Mouse (Mus musculus) regulatory T cell (primary cell): ENCODE measurements around the gene Ip6k1.
"Not testable (repeated sequence)": the region's sequence is repeated elsewhere in the genome, so short reads cannot be mapped to it uniquely, and the experiment has no call there.

Source experiments
- in situ Hi-C: fragments of 300-600 bp; cut with MboI, MseI; formaldehyde crosslinking; loops from one replicate; pipeline ENCODE4 v1.15.1; 2025; ENCODE audit warnings: high pct_unique_total_duplicates

The Ip6k1 gene

GRCm38 (mm10) chr9:107982681-107983346 lies 19.5 kb upstream of the Ip6k1 start, which contains the start of gene Gm20661:
Gm20661 (plus strand) TSS chr9:107983058.
- in situ Hi-C loops = no loop called here

DNA sequence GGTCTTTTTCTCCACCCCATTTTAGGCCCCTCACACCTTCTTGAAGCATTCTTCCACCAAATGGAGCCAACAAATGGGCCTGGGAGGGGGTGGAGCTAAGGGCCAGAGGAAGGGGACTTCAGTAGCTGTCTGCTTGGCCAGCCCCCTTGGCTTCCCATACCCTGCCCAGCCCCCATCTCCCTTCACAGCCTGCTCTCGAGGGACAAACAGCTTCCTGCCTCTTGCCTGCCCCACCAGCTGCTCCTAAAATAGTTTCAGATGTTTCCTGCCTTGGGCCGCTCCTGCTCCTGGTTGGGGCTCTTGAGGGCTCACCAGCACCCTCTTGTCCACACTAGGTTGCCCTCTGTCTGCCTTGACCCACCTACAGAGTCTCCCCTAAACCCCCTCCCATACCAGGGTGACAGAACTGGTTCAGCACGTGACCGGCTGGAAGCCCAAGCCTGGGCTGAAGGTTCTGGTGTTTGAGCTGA lies 18.8 kb upstream of the Ip6k1 start:
- in situ Hi-C loops = no loop called here

GRCm38 (mm10) chr9:107984052-107984753 lies 18.1 kb upstream of the Ip6k1 start:
- in situ Hi-C loops = no loop called here

DNA sequence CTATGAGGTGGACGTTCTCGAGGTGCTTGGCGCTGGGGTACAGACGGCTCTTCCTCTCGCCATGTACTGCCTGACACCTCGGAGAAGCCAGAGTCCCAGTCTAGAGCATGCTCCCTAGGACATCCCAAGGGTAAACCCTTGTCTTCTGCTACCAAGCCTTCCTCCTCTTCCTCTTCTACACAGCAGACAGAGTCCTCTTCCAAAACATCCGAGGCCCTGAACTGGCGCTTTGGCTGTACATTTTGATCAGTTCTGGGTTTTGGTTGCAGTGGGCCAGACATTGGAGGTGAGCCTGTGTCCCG lies 17.6 kb upstream of the Ip6k1 start:
- in situ Hi-C loops = no loop called here

- in situ Hi-C loops = no loop called here
Measured at GRCm38 (mm10) chr9:107985131-107986119, 16.9 kb upstream of the Ip6k1 start, which contains the start of gene Inka1. Inka1 (minus strand) TSS chr9:107985879.

- in situ Hi-C loops = no loop called here
Measured at GRCm38 (mm10) chr9:107986376-107986775, 15.9 kb upstream of the Ip6k1 start.

DNA sequence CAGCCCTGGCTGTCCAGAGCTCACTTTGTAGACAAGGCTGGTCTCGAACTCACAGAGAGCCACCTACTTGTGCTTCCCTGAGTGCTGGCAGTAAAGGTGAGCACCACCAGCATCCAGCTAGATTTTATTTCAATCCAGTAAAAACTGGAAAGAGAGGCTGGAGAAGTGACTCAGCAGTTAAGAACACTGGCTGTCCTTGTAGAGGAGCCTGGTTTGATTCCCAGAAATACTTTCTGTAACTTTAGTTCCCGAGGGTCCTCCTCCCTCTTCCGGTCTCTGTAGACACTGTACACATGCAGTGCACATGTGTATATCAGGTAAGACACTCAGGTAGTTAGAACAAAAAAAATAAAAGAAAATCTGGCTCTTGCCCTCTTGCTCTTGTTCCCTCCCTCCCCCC lies 14.4 kb upstream of the Ip6k1 start:
- in situ Hi-C loops = no loop called here

DNA sequence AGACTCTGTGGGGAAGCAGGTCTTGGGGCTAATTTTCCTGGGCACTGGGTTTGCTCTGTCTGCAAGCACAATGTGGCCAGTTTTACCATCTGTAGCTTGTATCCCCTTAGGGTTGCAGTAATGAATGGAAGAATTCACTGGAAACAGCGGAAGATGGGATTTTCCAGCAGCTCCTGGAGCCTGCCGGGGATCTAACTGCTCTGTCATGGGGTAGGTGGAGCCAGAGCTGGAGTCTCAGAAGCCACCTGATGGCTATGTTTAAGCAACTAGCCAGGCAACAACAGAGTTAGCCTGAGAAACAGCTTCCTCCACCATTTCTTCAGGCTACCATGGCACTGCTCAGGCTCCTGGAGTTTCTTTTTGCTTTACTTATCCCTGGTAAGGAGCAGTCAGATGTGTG lies 10.1 kb upstream of the Ip6k1 start, which contains the start of gene Cdhr4:
Cdhr4 (plus strand) TSS at position 301 of the 400 bp plus-strand sequence.
- in situ Hi-C loops = no loop called here

GRCm38 (mm10) chr9:107993013-107993412 lies 9.3 kb upstream of the Ip6k1 start:
- in situ Hi-C loops = no loop called here

DNA sequence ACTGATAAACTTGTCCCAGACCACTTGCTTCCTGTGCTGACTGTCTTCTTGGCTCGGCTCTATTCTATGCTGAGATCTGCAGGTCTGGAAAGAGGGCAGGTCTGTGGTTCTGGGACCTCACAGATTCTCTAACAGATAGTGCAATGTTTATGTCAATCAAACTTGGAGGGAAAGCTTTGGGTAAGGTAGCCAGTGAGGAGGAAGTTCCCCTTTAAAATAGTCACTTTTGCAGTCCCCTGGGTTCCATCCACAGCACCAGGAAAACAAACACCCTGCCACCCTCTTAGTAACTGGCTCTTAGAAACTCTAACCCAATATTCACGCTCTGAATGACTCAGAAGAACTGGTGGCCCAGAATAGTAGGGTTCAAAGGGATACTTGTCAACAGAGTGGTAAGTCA lies 7.8 kb upstream of the Ip6k1 start:
- in situ Hi-C loops = no loop called here

DNA sequence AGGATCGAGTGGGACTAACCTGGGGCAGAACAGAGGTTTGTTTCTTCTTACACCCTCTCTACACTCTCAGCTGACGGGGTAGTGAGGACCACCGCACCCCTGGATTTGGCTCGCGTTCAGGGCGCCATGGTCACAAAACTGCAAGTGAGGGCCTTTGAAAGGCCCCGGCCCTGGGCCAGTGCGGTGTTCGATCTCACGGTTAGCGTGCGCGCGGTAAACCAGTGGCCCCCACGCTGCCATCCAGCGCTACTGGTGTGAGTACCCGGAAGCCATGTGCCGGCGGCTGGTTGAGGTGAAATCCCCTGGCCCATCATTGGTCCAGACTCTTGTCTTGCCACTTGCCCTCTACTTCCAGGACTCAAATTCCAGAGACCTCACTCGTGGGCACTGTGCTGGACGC lies 6.8 kb upstream of the Ip6k1 start:
- in situ Hi-C loops = no loop called here

- in situ Hi-C loops = no loop called here
Measured at GRCm38 (mm10) chr9:107996049-107996448, 6.3 kb upstream of the Ip6k1 start, which contains the start of gene Gm20662. Gm20662 (plus strand) TSS chr9:107996349.

DNA sequence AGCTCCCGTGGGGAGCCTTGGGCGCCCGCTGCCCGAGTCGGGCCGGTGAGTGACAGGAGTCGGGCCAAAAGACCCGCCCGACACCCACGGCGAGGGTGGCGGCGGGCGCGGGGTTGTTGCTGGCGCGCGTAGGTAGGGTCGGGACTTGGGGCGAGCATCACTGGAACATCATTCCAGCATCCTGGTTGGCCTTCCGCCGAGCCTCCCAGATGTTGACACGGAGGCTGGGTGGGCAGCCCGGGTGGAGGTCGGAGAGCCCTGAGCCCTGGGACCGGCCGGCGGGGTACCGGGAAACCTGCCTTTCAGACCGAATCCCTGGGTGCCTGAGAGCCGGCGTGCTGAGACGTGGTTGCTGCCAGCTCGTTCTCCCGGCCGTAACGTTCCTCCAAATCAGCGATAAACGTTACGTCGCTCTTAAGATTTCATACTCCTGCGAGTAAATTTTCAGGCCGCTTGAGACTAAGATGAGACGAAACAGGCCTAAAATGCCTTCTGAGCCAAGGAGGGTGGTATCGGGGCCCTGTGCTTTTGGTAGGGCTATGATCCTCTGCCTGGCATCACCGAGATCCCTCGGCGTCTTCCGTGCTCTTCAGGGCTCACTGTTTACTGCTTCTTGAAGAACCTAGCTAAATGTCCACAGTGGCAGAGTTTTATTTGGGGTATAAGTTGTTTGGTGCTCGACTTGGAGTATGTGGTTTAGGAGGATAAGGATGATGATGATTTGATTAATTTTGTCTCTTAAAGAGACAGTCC lies 653 bp downstream of the Ip6k1 start:
- in situ Hi-C loops = no loop called here

DNA sequence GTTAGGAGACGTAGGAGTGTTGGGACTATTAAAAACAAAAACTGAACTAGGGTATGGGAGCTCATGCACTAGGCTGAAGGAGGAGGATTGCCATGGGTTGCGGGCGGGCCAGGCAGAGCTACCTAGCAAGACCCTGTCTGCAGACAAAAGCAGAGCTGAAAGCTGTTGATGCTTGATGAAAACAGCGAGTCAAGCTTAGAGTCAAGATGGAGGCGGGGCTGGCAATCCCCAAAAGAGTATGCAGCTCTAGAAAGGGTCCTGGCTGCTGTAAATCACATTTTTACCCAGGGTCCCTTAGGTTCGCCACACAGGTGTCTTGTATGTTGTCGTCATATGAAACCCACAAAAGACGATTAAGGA lies 1.2 kb downstream of the Ip6k1 start:
- in situ Hi-C loops = no loop called here

GRCm38 (mm10) chr9:108008041-108008440 lies 5.7 kb downstream of the Ip6k1 start:
- in situ Hi-C loops = no loop called here

DNA sequence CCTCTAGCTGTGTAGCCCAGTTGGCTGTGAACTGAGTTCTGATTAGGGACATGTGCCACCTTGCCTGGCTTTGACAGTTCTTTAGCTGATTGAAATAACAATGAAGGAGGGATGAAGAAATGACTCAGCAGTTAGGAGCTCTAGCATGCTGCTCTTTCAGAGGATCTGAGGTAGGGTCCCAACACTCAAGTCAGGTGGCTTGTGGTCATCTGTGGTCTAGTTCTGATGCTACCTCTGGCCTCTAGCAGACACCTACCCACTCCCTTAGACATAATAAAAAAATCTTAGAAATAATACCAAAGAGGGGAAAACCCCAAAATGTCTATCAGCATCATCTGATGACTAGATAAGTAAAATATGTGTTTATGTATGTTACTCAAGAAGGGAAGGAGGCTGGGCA lies 8.1 kb downstream of the Ip6k1 start:
- in situ Hi-C loops = no loop called here

GRCm38 (mm10) chr9:108013577-108013976 lies 11.3 kb downstream of the Ip6k1 start:
- in situ Hi-C loops = not testable (repeated sequence)

DNA sequence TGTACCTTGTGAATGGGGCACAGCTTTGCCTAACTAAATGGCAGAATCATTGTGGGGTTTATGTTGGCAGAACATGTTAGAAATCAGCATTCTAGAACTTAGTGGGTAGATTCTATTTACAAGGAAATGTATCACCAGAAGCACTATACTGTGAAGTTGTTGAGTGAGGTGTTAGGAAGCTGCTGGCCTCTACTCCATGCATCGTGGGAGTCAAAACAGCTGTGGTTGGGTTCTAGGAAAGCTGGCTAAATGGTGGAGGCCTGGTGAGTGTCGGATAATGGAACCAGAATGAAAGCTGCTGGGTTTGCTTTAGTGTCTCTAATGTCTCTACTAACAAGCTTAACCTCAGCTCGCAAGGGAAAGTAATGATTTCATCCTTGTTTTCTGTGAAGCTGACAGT lies 14.8 kb downstream of the Ip6k1 start:
- in situ Hi-C loops = loop anchor here (5.0 kb wide), 1 partner anchor 50 kb away; no protein-coding TSS in a partner anchor

DNA sequence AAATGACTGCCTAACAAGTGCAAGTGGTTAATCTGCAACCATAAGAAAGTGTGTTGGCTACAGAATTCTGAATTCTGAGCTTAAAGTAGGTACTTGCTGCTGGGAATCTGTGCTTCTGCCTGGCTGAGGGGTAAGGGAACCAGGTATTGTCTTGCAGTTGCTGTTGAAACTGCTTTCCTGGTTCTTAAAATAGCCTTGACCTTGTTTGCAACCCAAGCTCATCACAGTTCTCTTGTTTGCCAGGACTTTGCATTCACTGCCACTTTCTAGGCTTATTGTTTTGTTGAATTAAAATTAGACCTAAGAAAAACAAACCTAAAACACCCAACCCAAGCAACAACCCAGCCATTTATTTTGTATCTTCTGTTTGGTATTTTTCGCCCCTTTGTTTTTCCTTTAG lies 18.4 kb downstream of the Ip6k1 start:
- in situ Hi-C loops = no loop called here

GRCm38 (mm10) chr9:108023216-108023615 lies 20.9 kb downstream of the Ip6k1 start:
- in situ Hi-C loops = no loop called here

GRCm38 (mm10) chr9:108026584-108026983 lies 24.3 kb downstream of the Ip6k1 start:
- in situ Hi-C loops = no loop called here
